Mouse (Mus musculus): ENCODE results near the gene Tbc1d2b. TPM values are rescaled to one million over a fixed set of nuclear protein-coding genes. Genes with fewer than 3 reads are reported as not detected.

The Tbc1d2b gene
- polyA plus RNA-seq, 1 experiment from 2014 or later = 4.3 TPM

DNA sequence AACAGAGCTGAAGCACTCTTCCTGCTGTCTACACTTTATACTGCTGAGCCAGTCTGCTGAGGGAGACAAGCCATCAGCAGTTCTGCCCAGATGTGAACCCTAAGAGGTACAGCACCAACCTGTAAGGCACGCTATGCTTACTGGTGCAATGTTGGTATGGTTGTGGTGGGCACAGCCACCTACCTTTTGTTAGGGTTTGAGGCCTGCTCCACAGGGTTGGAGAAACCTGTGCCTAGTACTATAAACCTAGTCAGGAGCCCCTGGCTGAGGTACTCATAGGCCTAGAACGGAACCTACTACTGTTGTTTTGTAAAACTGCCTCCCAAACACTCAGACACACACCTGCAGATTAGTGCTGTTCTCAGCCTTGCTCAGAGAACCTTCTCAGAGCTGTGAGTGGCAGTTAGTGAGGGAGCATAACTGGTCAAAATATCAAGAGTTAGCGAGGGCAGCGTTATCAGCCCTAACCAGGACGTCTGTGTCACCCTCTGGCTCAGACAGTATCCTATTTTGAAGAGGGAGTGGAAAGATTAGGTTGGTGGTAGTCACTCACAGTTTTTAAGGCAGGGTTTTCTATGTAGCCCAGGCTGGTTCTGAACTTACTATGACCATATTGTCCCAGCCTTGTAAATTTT is 20.3 kb downstream of the Tbc1d2b start:
- 84% methylated on average over 5 of the region's 5 CpGs for WGBS
- DNase-seq (ENCODE audit: low spot score) (no peak), ATAC-seq (no peak)
- Histone ChIP-seq H3K36me3 (ENCODE audit: control insufficient read depth, insufficient read depth, low read length) (0 out of 2 replicates have a peak, but pooled peaks cover 3% of the 10 kb centered on the region), H3K4me3 (ENCODE audit: low read depth, low read length) (no peak overlapping the region), H3K4me2 (ENCODE audit: low read length) (no peak overlapping the region), H3K4me1 (ENCODE audit: control insufficient read depth, insufficient read depth, low read length) (no peaks in the 10 kb centered on the region), H3K9me3 (replicated peaks; ENCODE audit: control insufficient read depth, low read length) (no peaks in the 10 kb centered on the region), H3K9ac (ENCODE audit: low read length) (no peak overlapping the region), H3K27ac (ENCODE audit: low read depth, low read length) (no peak overlapping the region), H3K27me3 (replicated peaks; ENCODE audit: control insufficient read depth, insufficient read depth, low read length) (no peaks in the 10 kb centered on the region)

DNA sequence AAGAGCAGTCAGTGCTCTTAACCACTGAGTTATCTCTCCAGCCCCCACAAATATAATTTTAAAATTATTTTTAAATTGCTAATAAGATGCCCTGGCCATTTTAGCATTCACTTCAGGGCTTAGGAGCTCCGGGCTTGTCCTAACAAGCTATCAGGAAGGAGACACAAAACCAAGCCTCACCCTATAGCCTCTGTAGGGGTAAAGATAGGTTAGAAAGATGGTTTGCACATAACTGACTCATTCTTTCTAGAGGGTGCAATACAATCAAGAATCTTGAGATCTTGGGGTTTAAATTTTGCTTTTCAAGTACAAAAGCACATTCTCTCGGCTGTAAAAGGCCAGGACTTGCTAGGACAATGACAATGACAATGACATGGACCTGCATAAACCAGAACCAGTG is 21.6 kb downstream of the Tbc1d2b start:
- no peaks in the 10 kb centered on the region for H3K27me3 ChIP-seq (replicated peaks; ENCODE audit: control insufficient read depth, insufficient read depth, low read length)
- WGBS = 90% methylated on average over 2 of the region's 2 CpGs
- ATAC-seq (no peak), DNase-seq (ENCODE audit: low spot score) (no peak)
- H3K4me3 ChIP-seq (ENCODE audit: low read depth, low read length) = no peak overlapping the region
- H3K9ac ChIP-seq (ENCODE audit: low read length) = no peak overlapping the region
- 0 out of 2 replicates have a peak, but pooled peaks cover 3% of the 10 kb centered on the region for H3K36me3 ChIP-seq (ENCODE audit: control insufficient read depth, insufficient read depth, low read length)
- no peaks in the 10 kb centered on the region for H3K9me3 ChIP-seq (replicated peaks; ENCODE audit: control insufficient read depth, low read length)
- H3K4me2 ChIP-seq (ENCODE audit: low read length) = no peak overlapping the region
- no peaks in the 10 kb centered on the region for H3K4me1 ChIP-seq (ENCODE audit: control insufficient read depth, insufficient read depth, low read length)
- H3K27ac ChIP-seq (ENCODE audit: low read depth, low read length) = no peak overlapping the region

DNA sequence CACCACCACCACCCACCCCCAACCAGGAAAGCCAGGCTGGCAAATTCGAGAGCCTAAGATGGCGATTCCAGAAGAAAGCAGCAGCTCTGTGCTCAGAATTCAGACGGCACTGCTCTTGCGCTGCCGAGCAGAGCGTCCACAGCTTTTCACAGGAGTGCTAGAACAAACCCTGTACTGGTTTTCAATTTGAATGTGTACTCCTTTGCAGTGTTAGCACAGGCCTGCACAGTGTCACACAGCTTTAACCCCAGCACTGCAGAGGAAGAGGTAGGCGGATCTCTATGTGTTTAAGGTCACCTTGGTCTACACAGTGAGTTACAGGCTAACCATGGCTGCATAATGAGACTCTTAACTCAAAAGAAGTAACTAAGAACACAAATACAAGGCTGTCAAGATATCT is 22.3 kb downstream of the Tbc1d2b start:
- H3K27me3 ChIP-seq (replicated peaks; ENCODE audit: control insufficient read depth, insufficient read depth, low read length) = no peaks in the 10 kb centered on the region
- 0 out of 2 replicates have a peak, but pooled peaks cover 3% of the 10 kb centered on the region for H3K36me3 ChIP-seq (ENCODE audit: control insufficient read depth, insufficient read depth, low read length)
- WGBS = 85% methylated on average over 7 of the region's 7 CpGs
- H3K4me1 ChIP-seq (ENCODE audit: control insufficient read depth, insufficient read depth, low read length) = no peaks in the 10 kb centered on the region
- no peak overlapping the region for H3K27ac ChIP-seq (ENCODE audit: low read depth, low read length)
- no peak overlapping the region for H3K9ac ChIP-seq (ENCODE audit: low read length)
- no peaks in the 10 kb centered on the region for H3K9me3 ChIP-seq (replicated peaks; ENCODE audit: control insufficient read depth, low read length)
- H3K4me3 ChIP-seq (ENCODE audit: low read depth, low read length) = no peak overlapping the region
- ATAC-seq = no peak
- DNase-seq (ENCODE audit: low spot score) = no peak
- H3K4me2 ChIP-seq (ENCODE audit: low read length) = no peak overlapping the region

DNA sequence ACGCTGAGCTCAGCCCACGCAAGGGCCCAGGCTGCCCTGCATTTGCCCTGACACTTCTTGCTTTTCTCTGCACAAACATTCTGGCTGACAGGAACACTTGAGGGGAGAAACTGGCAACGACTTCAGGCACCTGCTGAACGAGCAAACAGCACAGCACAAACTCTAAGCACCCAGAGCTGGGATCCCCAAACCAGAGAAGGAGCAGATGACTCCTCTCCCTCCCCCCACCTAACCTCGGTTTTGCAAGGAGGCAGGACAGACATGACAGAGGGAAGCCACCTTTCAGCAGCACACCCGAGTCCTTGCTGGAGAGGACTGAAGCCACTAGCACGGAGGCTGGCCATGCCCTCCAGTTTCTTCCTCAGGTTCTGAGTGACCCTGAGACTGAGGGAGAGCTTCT is 23.3 kb downstream of the Tbc1d2b start:
- Histone ChIP-seq H3K9me3 (replicated peaks; ENCODE audit: control insufficient read depth, low read length) (no peaks in the 10 kb centered on the region), H3K4me2 (ENCODE audit: low read length) (no peak overlapping the region), H3K9ac (ENCODE audit: low read length) (no peak overlapping the region), H3K4me3 (ENCODE audit: low read depth, low read length) (no peak overlapping the region), H3K36me3 (ENCODE audit: control insufficient read depth, insufficient read depth, low read length) (0 out of 2 replicates have a peak, but pooled peaks cover 3% of the 10 kb centered on the region), H3K27ac (ENCODE audit: low read depth, low read length) (no peak overlapping the region), H3K27me3 (replicated peaks; ENCODE audit: control insufficient read depth, insufficient read depth, low read length) (no peaks in the 10 kb centered on the region), H3K4me1 (ENCODE audit: control insufficient read depth, insufficient read depth, low read length) (no peaks in the 10 kb centered on the region)
- no peak for ATAC-seq
- DNase-seq (ENCODE audit: low spot score) = no peak
- 77% methylated on average over 7 of the region's 7 CpGs for WGBS

DNA sequence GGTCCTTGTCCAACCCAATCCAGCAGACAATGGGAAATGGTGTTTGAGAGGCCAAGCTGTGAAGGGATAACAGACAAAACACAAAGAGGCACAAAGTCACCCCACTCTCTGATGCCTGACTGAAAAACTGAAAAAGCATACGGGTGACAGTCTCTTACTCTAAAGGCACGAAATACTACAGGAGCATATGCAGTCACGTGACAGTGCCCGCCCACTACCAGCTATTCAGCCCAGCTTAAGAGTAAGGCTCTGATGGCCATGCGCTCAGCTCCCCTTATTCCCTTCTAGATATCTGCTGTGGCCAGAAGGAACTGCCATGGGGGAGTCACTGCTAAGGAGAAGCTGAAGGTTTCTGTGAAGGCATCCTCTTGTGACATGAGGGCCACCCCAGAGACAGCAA is 24.8 kb downstream of the Tbc1d2b start:
- no peak for DNase-seq (ENCODE audit: low spot score)
- H3K9me3 ChIP-seq (replicated peaks; ENCODE audit: control insufficient read depth, low read length) = no peaks in the 10 kb centered on the region
- H3K27ac ChIP-seq (ENCODE audit: low read depth, low read length) = no peak overlapping the region
- H3K4me1 ChIP-seq (ENCODE audit: control insufficient read depth, insufficient read depth, low read length) = no peaks in the 10 kb centered on the region
- H3K36me3 ChIP-seq (ENCODE audit: control insufficient read depth, insufficient read depth, low read length) = peaks cover 3% of the 10 kb centered on the region; the same call in 1 of the 2 replicates
- H3K9ac ChIP-seq (ENCODE audit: low read length) = no peak overlapping the region
- no peaks in the 10 kb centered on the region for H3K27me3 ChIP-seq (replicated peaks; ENCODE audit: control insufficient read depth, insufficient read depth, low read length)
- no peak overlapping the region for H3K4me3 ChIP-seq (ENCODE audit: low read depth, low read length)
- no peak for ATAC-seq
- WGBS = 90% methylated on average over 5 of the region's 5 CpGs
- H3K4me2 ChIP-seq (ENCODE audit: low read length) = no peak overlapping the region

DNA sequence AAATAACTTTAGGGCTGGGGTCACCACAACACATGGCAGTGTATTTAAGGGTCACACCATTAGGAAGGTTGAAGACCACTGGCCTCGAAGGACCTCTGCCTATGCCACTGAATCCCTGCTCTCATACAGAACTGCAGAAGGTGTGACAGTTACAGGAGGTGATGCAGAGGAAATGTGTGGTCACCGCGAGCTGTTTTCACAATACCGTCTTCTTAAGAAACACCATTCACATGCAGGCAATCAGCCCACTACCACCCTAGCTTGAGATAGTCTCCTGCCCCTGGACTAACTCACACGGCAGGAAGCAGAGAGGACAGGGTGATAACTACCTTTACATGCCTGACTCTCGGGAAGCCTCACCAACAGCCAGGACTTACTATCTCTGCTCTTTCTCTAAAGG is 25.4 kb downstream of the Tbc1d2b start:
- Histone ChIP-seq H3K27me3 (replicated peaks; ENCODE audit: control insufficient read depth, insufficient read depth, low read length) (no peaks in the 10 kb centered on the region), H3K27ac (ENCODE audit: low read depth, low read length) (no peak overlapping the region), H3K4me2 (ENCODE audit: low read length) (no peak overlapping the region), H3K9ac (ENCODE audit: low read length) (no peak overlapping the region), H3K36me3 (ENCODE audit: control insufficient read depth, insufficient read depth, low read length) (peaks cover 6% of the 10 kb centered on the region; the same call in 1 of the 2 replicates), H3K4me1 (ENCODE audit: control insufficient read depth, insufficient read depth, low read length) (no peaks in the 10 kb centered on the region), H3K9me3 (replicated peaks; ENCODE audit: control insufficient read depth, low read length) (no peaks in the 10 kb centered on the region), H3K4me3 (ENCODE audit: low read depth, low read length) (no peak overlapping the region)
- 93% methylated on average over 6 of the region's 6 CpGs for WGBS
- ATAC-seq = no peak
- DNase-seq (ENCODE audit: low spot score) = no peak

DNA sequence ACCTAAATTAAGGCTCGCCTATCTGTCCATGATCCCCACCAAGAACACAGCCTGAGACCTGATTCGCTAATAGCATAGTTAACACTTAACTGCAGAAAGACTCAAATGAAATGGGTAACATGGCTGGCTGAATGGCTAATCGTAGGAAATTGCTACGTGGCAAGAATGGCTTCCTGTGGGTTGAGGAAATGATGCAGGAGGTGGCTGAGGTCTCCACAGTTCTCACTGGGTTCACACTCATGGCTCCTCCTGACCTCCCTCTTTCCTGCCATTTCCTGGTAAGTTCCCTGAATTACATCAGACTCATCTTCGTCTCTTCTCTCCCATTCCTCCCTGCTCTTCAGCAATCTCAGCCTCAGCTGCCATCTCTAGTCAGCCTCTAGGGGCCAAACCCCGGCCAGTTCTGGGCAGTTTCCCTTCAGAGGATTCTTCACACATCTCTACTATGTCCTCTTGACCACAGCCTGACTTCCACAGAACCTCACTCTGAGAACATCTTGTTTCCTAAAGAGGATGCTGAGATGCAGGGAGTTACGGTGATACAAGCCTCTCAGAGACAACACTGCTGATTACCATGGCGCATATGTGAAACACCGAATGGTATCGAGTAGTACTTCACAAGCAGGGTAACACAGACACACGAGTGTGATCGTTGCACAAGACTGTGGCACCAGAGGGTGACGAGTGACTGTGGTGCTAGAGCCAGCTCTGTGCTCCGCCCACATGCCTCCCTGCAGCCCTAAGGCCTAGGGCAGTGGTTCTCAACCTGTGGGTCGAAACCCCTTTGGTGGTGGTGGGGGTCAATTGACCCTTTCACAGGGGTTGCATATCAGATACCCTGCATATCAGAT is 26.1 kb downstream of the Tbc1d2b start:
- 89% methylated on average over 15 of the region's 15 CpGs for WGBS
- Histone ChIP-seq H3K27me3 (replicated peaks; ENCODE audit: control insufficient read depth, insufficient read depth, low read length) (no peaks in the 10 kb centered on the region), H3K36me3 (ENCODE audit: control insufficient read depth, insufficient read depth, low read length) (peaks cover 6% of the 10 kb centered on the region; the same call in 1 of the 2 replicates), H3K27ac (ENCODE audit: low read depth, low read length) (no peak overlapping the region), H3K4me1 (ENCODE audit: control insufficient read depth, insufficient read depth, low read length) (no peaks in the 10 kb centered on the region), H3K4me3 (ENCODE audit: low read depth, low read length) (no peak overlapping the region), H3K9ac (ENCODE audit: low read length) (no peak overlapping the region), H3K9me3 (replicated peaks; ENCODE audit: control insufficient read depth, low read length) (no peaks in the 10 kb centered on the region), H3K4me2 (ENCODE audit: low read length) (no peak overlapping the region)
- no peak for ATAC-seq
- DNase-seq (ENCODE audit: low spot score) = no peak

DNA sequence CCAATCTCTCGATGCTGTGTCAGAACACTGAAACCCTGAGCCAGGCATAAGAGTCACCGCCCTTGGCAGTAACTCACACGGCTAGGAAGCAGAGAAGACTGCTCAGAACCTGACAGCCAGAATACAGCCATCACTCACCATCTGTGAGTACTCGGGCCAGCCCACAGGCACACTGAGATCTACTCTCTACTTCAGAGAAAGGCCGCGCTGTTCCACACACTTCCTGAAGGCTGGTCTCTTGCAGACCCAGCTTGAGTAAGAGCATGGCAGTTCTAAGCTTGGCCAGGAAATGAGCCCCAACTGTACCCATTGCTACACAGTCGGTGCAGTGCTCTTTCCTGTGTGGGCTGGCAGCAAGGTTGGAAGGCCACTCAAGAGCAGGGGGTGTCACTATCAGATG is 27.7 kb downstream of the Tbc1d2b start:
- Histone ChIP-seq H3K4me2 (ENCODE audit: low read length) (no peak overlapping the region), H3K36me3 (ENCODE audit: control insufficient read depth, insufficient read depth, low read length) (peaks cover 6% of the 10 kb centered on the region; the same call in 1 of the 2 replicates), H3K27ac (ENCODE audit: low read depth, low read length) (no peak overlapping the region), H3K9ac (ENCODE audit: low read length) (no peak overlapping the region), H3K27me3 (replicated peaks; ENCODE audit: control insufficient read depth, insufficient read depth, low read length) (no peaks in the 10 kb centered on the region), H3K4me3 (ENCODE audit: low read depth, low read length) (no peak overlapping the region), H3K4me1 (ENCODE audit: control insufficient read depth, insufficient read depth, low read length) (no peaks in the 10 kb centered on the region), H3K9me3 (replicated peaks; ENCODE audit: control insufficient read depth, low read length) (no peaks in the 10 kb centered on the region)
- WGBS = 95% methylated on average over 7 of the region's 7 CpGs
- no peak for ATAC-seq
- no peak for DNase-seq (ENCODE audit: low spot score)

DNA sequence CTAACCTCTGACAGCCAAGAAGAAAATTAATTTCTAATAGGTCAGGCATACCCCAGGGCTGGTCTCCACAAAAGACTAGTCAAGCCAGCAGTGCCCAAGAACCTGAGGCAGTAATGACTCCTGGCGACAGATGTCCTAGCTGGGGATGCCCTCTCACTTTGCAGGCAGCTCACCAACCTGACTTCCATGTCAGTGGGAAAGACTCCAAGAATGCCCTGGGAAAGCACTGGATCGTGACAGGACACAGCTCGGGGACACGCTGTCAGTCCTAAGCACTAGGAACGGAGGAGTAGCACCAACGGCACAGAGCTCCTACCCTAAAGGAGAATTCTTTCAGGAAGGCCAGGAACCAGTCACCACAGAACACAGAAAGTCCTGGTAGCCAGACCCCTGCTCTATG is 28.3 kb downstream of the Tbc1d2b start:
- H3K9ac ChIP-seq (ENCODE audit: low read length) = no peak overlapping the region
- no peaks in the 10 kb centered on the region for H3K27me3 ChIP-seq (replicated peaks; ENCODE audit: control insufficient read depth, insufficient read depth, low read length)
- ATAC-seq (no peak), DNase-seq (ENCODE audit: low spot score) (no peak)
- H3K9me3 ChIP-seq (replicated peaks; ENCODE audit: control insufficient read depth, low read length) = no peaks in the 10 kb centered on the region
- H3K4me3 ChIP-seq (ENCODE audit: low read depth, low read length) = no peak overlapping the region
- H3K4me2 ChIP-seq (ENCODE audit: low read length) = no peak overlapping the region
- H3K27ac ChIP-seq (ENCODE audit: low read depth, low read length) = no peak overlapping the region
- H3K4me1 ChIP-seq (ENCODE audit: control insufficient read depth, insufficient read depth, low read length) = no peaks in the 10 kb centered on the region
- peaks cover 6% of the 10 kb centered on the region; the same call in 1 of the 2 replicates for H3K36me3 ChIP-seq (ENCODE audit: control insufficient read depth, insufficient read depth, low read length)
- WGBS = 91% methylated on average over 6 of the region's 6 CpGs
